Mouse (Mus musculus) liver, embryonic 11.5 days (tissue): Measurements from ENCODE around the gene Mcoln3. TPM values are rescaled to one million over a fixed set of nuclear protein-coding genes. Genes with fewer than 3 reads are reported as not detected.

Source experiments
- ATAC-seq: fragments of 200-750 bp; cut with Nextera tagmentation; replicated peaks from 2 replicates; pipeline ENCODE4 v1.8.0; 2017; ENCODE audit warnings: moderate number of reproducible peaks, mild to moderate bottlenecking, moderate TSS enrichment, moderate library complexity; ENCODE audit not compliant: low FRiP score
- DNase-seq: peaks from one replicate; pipeline ENCODE4 v3.0.0-alpha.2; 2017; ENCODE audit warnings: low spot score
- H3K27ac ChIP-seq: fragments of 300-500 bp; sonication (generic); 2 replicates; pipeline ENCODE4 v1.5.1; 2014; ENCODE audit warnings: mild to moderate bottlenecking, low read depth, low read length, control low read depth
- H3K27me3 ChIP-seq: fragments of 300-500 bp; sonication (generic); replicated peaks from 2 replicates; pipeline ENCODE4 v1.6.1; 2014; ENCODE audit warnings: low read length, mixed read lengths; ENCODE audit not compliant: control insufficient read depth, insufficient read depth
- H3K36me3 ChIP-seq: fragments of 300-500 bp; sonication (generic); 2 replicates; pipeline ENCODE4 v1.6.1; 2014; ENCODE audit warnings: mild to moderate bottlenecking, low read length, moderate library complexity, mixed read lengths; ENCODE audit not compliant: control insufficient read depth, insufficient read depth
- H3K4me1 ChIP-seq: fragments of 300-500 bp; sonication (generic); replicated peaks from 2 replicates; pipeline ENCODE4 v1.6.1; 2014; ENCODE audit warnings: low read length, mixed read lengths; ENCODE audit not compliant: control insufficient read depth, insufficient read depth
- H3K4me2 ChIP-seq: fragments of 300-500 bp; sonication (generic); 2 replicates; pipeline ENCODE4 v1.6.1; 2014; ENCODE audit warnings: mild to moderate bottlenecking, control low read depth, moderate library complexity
- H3K4me3 ChIP-seq: fragments of 300-500 bp; sonication (generic); 2 replicates; pipeline ENCODE4 v1.5.1; 2014; ENCODE audit warnings: low read depth, low read length, control low read depth
- H3K9ac ChIP-seq: fragments of 300-500 bp; sonication (generic); 2 replicates; pipeline ENCODE4 v1.6.1; 2014; ENCODE audit warnings: low read depth, low read length, control low read depth
- H3K9me3 ChIP-seq: fragments of 300-500 bp; sonication (generic); 2 replicates; pipeline ENCODE4 v1.6.1; 2016; ENCODE audit warnings: low read length, inconsistent platforms, mixed read lengths; ENCODE audit not compliant: control insufficient read depth
- WGBS: fragments of 180-500 bp; shearing (Covaris S2); extraction: QIAGEN DNeasy Blood & Tissue Kit; methylation state at CpG from one replicate; pipeline ENCODE4 v1.1.7; 2014; 5-methylcytosine and 5-hydroxymethylcytosine counted together
- polyA plus RNA-seq: library from polyadenylated mRNA; unstranded; fragments of >200 nt; fragmentation: Nextera tagmentation; extraction: Ambion mirVana; gene quantifications from 2 replicates; pipeline ENCODE4 v1.2.1, GENCODE M21; 2014

Mcoln3 gene
- polyA plus RNA-seq, 1 experiment from 2014 or later, result 1.9 TPM

DNA sequence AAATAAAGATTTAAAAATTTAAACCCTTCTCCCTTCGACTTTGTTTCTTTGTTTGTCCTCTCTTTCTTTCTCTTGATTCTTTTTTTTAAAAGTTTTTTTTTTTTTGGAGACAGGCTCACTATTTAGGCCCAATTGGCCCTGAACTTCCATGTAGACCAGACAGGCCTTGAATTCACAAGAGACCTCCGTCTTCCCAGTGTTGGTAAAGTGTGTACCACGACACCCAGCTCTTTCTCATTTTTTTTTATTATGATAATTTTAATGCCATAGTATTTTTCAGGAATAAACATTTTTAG is 4.8 kb downstream of the Mcoln3 start:
- no peaks in the 10 kb centered on the region for H3K9me3 ChIP-seq
- peaks cover 4% of the 10 kb centered on the region for H3K4me1 ChIP-seq
- peaks cover 25% of the 10 kb centered on the region for H3K27me3 ChIP-seq
- 49% methylated on average over 3 of the region's 3 CpGs for WGBS
- H3K4me3 ChIP-seq, result no peak overlapping the region
- peak overlapping the region; percentile 55; the same call in 1 of the 2 replicates for H3K4me2 ChIP-seq
- no peak overlapping the region for H3K9ac ChIP-seq
- no peak for DNase-seq
- no peaks in the 10 kb centered on the region for H3K36me3 ChIP-seq
- ATAC-seq, result no peak
- H3K27ac ChIP-seq, result no peak overlapping the region

DNA sequence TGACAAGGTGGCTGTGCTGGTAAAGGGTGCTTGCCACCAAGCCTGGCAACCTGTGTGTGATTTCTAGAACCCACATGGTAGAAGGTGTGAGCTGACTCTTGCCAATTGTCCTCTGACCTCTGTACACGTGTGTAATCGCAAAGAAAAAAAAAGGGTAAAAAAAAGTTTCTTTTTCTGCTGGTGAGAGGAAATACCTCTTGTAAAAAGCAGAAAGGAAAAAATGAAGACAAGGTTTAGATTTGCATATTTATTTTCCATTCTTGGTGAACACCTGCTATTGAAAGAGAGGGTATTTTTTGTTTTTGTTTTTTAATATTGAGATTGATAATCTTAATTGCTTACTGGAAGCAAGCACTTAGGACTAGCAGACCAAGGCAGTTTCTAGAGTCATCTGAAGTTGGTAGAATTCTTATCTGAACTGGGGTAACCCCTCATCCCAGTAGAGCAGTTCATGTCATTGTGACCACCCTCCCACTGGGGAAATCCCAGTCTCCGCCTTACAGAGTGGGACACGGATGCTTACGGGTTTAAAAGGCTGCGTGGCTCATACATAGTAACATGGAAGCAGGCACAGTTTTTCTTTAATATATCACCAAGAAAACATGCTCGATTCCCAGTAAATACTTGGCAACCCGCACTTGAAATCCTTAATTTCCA is 5.7 kb downstream of the Mcoln3 start:
- H3K4me3 ChIP-seq, result no peak overlapping the region
- DNase-seq, result no peak

DNA sequence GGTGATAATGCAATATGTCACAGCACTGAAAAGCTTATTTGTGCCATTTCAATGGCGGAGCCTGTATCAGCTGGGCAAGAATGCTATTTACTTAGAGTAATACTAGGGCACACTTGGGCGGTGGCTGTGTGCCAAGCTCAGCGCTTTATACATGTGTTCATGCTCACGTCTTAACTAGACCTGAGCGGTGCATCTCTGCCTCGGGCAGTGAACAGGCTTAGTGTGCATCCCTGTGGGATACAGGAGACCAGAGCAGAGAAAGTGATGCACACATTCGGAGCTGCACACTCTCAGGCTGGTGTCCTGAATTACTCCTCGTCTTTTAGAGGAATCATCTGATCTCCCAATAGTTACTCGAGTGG is 6.2 kb downstream of the Mcoln3 start:
- H3K36me3 ChIP-seq, result no peaks in the 10 kb centered on the region
- H3K4me2 ChIP-seq, result no peak overlapping the region
- no peaks in the 10 kb centered on the region for H3K9me3 ChIP-seq
- 84% methylated on average over 9 of the region's 9 CpGs for WGBS
- no peak overlapping the region for H3K9ac ChIP-seq
- ATAC-seq, result no peak
- H3K4me3 ChIP-seq, result no peak overlapping the region
- no peak for DNase-seq
- no peak overlapping the region for H3K27ac ChIP-seq
- H3K27me3 ChIP-seq, result peaks cover 11% of the 10 kb centered on the region; the same call in 1 of the 2 replicates
- H3K4me1 ChIP-seq, result peaks cover 8% of the 10 kb centered on the region

More for the DNA sequence above, 5.7 kb downstream of the Mcoln3 start:
- 86% methylated on average over 8 of the region's 8 CpGs for WGBS
- no peak overlapping the region for H3K4me2 ChIP-seq
- peaks cover 16% of the 10 kb centered on the region for H3K27me3 ChIP-seq
- no peak overlapping the region for H3K9ac ChIP-seq
- H3K9me3 ChIP-seq, result no peaks in the 10 kb centered on the region
- no peaks in the 10 kb centered on the region for H3K36me3 ChIP-seq
- no peak overlapping the region for H3K27ac ChIP-seq
- no peak for ATAC-seq
- H3K4me1 ChIP-seq, result peaks cover 8% of the 10 kb centered on the region

DNA sequence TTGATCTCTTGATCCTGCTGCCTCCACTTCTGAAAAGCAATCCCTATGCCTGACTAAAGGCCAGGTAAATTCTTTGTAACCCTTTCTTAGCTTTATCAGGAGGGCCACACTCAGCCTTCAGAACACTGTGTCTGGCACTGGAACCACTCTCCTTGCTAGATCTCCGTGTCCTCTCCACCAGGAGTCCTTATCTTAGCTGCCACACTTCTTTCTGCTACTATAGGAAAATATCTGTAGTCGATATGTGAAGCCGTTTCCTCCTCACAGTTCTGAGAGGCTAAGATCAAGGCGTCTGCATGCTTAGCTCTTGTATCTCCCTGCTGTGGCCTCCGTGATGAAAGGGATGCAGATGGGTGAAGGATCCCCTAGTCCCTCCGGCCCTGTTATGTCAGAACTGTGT is 10.0 kb downstream of the Mcoln3 start:
- peaks cover 8% of the 10 kb centered on the region for H3K4me1 ChIP-seq
- ATAC-seq, result peak; percentile 96
- H3K27me3 ChIP-seq, result no peaks in the 10 kb centered on the region
- H3K9ac ChIP-seq, result no peak overlapping the region
- no peak overlapping the region for H3K27ac ChIP-seq
- no peak overlapping the region for H3K4me3 ChIP-seq
- H3K4me2 ChIP-seq, result no peak overlapping the region
- no peaks in the 10 kb centered on the region for H3K36me3 ChIP-seq
- DNase-seq, result no peak
- H3K9me3 ChIP-seq, result no peaks in the 10 kb centered on the region
- 32% methylated on average over 6 of the region's 6 CpGs for WGBS

DNA sequence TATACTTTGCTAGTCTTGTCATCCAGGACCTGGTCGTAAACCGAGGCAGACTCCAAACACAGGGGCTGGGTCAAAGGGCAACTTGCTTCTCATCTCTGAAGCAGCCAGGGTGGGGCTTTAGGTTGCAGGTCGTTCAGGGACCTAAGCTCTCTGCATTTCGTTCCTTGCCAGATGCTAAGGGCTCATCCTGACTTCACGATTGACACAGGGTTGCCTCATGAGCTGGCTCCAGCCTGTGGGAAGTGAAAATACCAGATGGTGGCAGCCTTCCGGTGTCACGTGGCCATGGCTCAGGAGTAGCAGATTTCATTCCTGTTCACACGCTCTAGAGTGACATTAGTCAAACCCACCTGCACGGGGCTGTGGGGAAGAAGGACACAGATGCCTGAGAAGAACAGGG is 17.6 kb downstream of the Mcoln3 start:
- ATAC-seq, result no peak
- WGBS, result 71% methylated on average over 9 of the region's 9 CpGs
- no peaks in the 10 kb centered on the region for H3K9me3 ChIP-seq
- no peak overlapping the region for H3K9ac ChIP-seq
- no peak overlapping the region for H3K4me2 ChIP-seq
- no peak overlapping the region for H3K27ac ChIP-seq
- H3K36me3 ChIP-seq, result no peaks in the 10 kb centered on the region
- no peaks in the 10 kb centered on the region for H3K27me3 ChIP-seq
- H3K4me3 ChIP-seq, result no peak overlapping the region
- no peak for DNase-seq
- H3K4me1 ChIP-seq, result no peaks in the 10 kb centered on the region

DNA sequence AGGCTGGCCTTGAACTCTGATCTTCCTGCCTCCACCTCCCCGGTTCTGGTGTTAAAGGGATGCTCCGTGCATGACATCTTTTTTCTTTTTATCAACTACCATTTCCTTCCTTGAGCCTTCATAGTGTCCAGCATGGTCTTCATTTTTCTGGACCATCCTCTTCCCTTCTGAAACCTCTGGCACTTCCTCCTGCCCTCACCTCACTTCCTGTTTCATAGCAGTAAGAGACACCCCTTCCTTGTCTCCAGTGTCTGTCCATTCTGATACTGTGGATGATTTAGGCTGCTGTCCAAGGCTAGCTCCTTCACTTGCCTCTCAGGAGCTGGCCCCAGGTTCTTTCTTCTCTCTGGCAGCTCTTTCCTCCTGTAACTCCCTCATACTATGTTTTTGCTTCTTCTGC is 18.2 kb downstream of the Mcoln3 start:
- Histone ChIP-seq H3K9ac (no peak overlapping the region), H3K36me3 (no peaks in the 10 kb centered on the region), H3K27me3 (no peaks in the 10 kb centered on the region), H3K4me3 (no peak overlapping the region), H3K27ac (no peak overlapping the region), H3K4me1 (no peaks in the 10 kb centered on the region), H3K9me3 (no peaks in the 10 kb centered on the region), H3K4me2 (no peak overlapping the region)
- 77% methylated on average over 2 of the region's 2 CpGs for WGBS
- no peak for ATAC-seq
- DNase-seq, result no peak

DNA sequence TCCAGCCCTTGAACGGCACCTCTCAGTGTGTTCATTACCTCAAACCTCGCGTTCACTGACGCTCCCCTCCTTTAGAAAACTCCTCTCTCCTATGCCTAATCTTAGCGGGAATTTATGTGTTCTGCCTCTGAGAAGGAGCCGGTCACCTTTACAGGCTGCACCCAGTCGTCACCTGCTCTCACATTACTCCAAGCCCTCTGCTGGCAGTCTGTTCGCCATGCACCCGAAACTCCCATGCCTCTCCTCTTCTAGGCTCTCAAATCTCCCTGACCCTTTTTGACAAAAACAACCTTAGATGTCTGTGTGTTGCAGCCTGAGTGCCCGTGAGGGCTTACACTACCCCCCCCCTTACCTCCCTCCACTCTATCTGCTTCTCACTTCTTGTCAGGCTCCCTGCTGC is 19.2 kb downstream of the Mcoln3 start:
- Histone ChIP-seq H3K4me2 (no peak overlapping the region), H3K9ac (no peak overlapping the region), H3K27me3 (no peaks in the 10 kb centered on the region), H3K9me3 (no peaks in the 10 kb centered on the region), H3K4me3 (no peak overlapping the region), H3K27ac (no peak overlapping the region), H3K36me3 (no peaks in the 10 kb centered on the region), H3K4me1 (no peaks in the 10 kb centered on the region)
- DNase-seq, result no peak
- ATAC-seq, result no peak
- WGBS, result 32% methylated on average over 10 of the region's 10 CpGs

DNA sequence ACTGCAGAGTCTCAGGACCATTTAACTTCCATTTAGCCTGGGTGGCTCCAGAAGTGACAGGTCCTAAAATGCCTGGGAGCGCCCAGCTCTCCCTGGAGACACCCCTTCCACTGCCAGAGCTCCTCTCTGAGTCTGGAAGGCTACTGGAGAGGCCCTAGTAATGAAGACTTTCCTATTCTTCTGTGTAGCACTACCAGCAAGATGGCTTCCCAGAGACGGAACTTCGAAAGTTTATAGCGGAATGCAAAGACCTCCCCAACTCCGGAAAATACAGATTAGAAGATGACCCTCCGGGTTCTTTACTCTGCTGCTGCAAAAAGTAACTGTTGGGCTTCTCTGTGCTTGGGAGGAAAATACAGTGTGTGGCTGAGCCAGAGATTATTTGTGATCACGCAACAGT is 23.0 kb downstream of the Mcoln3 start:
- no peaks in the 10 kb centered on the region for H3K4me1 ChIP-seq
- no peak overlapping the region for H3K4me3 ChIP-seq
- no peaks in the 10 kb centered on the region for H3K9me3 ChIP-seq
- no peak overlapping the region for H3K4me2 ChIP-seq
- ATAC-seq (no peak), DNase-seq (no peak)
- no peaks in the 10 kb centered on the region for H3K36me3 ChIP-seq
- WGBS, result 84% methylated on average over 7 of the region's 7 CpGs
- no peaks in the 10 kb centered on the region for H3K27me3 ChIP-seq
- H3K27ac ChIP-seq, result no peak overlapping the region
- no peak overlapping the region for H3K9ac ChIP-seq

DNA sequence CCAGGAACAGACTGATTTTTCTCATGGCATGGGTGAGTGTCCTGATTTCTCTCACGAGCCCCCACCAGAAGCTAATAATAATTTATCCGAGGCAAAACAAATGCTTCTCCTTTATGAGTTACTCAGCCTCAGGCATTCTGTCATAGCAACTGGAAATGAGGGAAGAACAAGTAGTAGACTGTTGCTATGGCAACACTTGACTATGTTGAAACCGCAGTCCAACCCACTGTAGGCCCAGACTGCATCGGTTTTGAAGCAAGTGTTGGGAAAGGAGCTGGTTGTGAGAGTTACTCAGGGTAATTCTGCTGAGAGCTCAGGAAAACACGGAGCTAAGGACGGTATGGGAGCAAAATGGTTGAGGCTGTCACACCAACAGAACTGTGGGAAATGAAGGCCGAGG is 25.3 kb downstream of the Mcoln3 start:
- Histone ChIP-seq H3K27ac (no peak overlapping the region), H3K9me3 (no peaks in the 10 kb centered on the region), H3K9ac (no peak overlapping the region), H3K4me3 (no peak overlapping the region), H3K36me3 (no peaks in the 10 kb centered on the region), H3K27me3 (no peaks in the 10 kb centered on the region; the same call in 1 of the 2 replicates), H3K4me2 (no peak overlapping the region), H3K4me1 (peaks cover 5% of the 10 kb centered on the region; the same call in 1 of the 2 replicates)
- WGBS, result 81% methylated on average over 7 of the region's 7 CpGs
- ATAC-seq (no peak), DNase-seq (no peak)
